Mouse (Mus musculus): ENCODE data around the gene Col19a1. TPM values are rescaled to one million over a fixed set of nuclear protein-coding genes. Genes with fewer than 3 reads are reported as not detected.
A peak's percentile ranks its signal among the peaks of the same experiment; 100 is the strongest.

Gene Col19a1
- polyA plus RNA-seq, 1 experiment from 2014 or later, result 0.80 TPM

DNA sequence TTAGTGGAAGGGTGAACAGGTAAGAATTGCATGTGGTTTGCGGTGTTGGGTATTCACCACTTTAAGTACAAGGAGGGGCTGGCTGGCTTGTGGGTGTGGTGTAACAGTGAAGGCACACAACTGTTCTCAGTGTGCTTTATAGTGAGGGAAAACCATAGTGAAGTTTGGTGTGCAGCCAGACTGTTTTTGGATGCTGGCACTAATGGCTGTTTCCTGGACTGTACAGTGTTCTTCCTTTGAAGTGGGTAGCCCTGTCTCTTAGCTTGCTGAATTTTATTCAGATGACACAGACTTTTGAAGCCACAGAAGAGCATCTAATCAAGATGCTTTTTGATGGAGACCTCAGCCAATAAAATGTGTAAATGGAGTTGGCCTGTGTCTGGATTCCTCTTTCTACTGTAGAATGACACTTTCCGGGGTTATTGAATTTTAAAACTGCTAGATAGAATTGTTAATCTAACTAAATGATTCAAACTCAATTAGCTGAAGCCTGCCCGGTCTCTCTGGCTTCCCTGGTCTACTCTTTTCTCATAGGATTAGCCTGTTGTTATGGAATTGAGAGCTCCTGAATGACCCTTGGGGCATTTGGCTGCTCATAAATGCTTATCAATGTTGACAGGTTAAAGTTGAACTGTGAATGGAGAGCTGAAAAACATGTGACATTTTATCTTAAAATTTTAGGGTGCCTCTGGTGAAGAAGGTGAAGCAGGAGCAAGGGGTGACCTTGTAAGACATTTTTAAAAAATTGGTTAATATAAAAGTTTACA is 355.6 kb downstream of the Col19a1 start:
- peaks cover 11% of the 10 kb centered on the region for H3K4me1 ChIP-seq
- no peak overlapping the region for H3K4me2 ChIP-seq
- no peak overlapping the region for H3K4me3 ChIP-seq (replicated peaks)
- 38% methylated on average over 3 of the region's 3 CpGs for WGBS
- no peak overlapping the region for H3K27ac ChIP-seq
- no peaks in the 10 kb centered on the region for H3K9me3 ChIP-seq
- no peak for ATAC-seq (ENCODE audit: low FRiP score)
- no peaks in the 10 kb centered on the region for H3K36me3 ChIP-seq (replicated peaks)
- peaks cover 16% of the 10 kb centered on the region for H3K27me3 ChIP-seq
- H3K9ac ChIP-seq, result no peak overlapping the region

DNA sequence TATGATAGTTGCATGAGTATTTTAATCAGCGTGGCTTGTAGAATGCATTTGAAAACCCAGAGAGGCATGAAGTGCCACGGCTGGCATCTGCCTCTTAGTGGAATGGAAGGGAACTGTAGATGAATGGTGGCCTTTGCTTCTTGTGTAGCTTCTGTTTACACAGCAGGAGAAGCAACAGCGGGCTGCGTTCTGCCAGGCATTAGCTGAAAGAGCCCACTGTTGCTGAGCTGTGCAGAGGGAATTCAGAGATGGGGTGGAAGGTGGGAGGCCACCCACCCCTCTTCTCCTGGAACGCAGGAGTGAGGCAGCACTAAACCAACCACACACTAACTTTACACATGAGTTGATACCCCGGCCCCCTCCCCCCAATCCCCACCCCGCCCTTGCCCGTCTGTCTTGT is 356.8 kb downstream of the Col19a1 start:
- Histone ChIP-seq H3K4me1 (peaks cover 11% of the 10 kb centered on the region), H3K9me3 (no peaks in the 10 kb centered on the region), H3K36me3 (replicated peaks) (no peaks in the 10 kb centered on the region), H3K9ac (no peak overlapping the region), H3K27me3 (peaks cover 13% of the 10 kb centered on the region), H3K27ac (no peak overlapping the region), H3K4me2 (no peak overlapping the region), H3K4me3 (replicated peaks) (no peak overlapping the region)
- WGBS, result 32% methylated on average over 8 of the region's 8 CpGs
- ATAC-seq (ENCODE audit: low FRiP score), result 0 out of 2 replicates have a peak, but pooled peaks have one; percentile 27

DNA sequence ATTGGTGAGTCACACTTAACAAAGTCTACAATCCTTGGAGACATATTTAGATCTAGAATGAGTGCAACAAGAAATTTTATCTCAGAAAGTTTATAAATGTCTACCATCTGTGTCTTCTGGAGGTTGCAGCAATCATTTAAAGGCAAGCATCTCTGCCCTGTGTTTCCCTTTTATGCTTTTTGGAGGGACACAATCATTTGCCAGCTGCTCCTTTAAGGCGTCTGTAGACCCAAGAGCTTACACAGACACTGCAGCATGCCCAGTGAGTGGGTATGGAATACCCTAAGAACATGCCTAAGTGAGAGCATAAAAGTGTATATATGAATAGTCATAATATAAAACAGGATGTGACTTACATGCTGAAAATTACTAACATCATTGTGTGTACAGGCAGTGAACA is 357.7 kb downstream of the Col19a1 start:
- Histone ChIP-seq H3K4me2 (no peak overlapping the region), H3K9ac (no peak overlapping the region), H3K4me1 (peaks cover 11% of the 10 kb centered on the region), H3K36me3 (replicated peaks) (no peaks in the 10 kb centered on the region), H3K27me3 (peaks cover 6% of the 10 kb centered on the region), H3K27ac (no peak overlapping the region), H3K4me3 (replicated peaks) (no peak overlapping the region), H3K9me3 (no peaks in the 10 kb centered on the region)
- WGBS, result 91% methylated on average over 1 of the region's 1 CpGs
- no peak for ATAC-seq (ENCODE audit: low FRiP score)

DNA sequence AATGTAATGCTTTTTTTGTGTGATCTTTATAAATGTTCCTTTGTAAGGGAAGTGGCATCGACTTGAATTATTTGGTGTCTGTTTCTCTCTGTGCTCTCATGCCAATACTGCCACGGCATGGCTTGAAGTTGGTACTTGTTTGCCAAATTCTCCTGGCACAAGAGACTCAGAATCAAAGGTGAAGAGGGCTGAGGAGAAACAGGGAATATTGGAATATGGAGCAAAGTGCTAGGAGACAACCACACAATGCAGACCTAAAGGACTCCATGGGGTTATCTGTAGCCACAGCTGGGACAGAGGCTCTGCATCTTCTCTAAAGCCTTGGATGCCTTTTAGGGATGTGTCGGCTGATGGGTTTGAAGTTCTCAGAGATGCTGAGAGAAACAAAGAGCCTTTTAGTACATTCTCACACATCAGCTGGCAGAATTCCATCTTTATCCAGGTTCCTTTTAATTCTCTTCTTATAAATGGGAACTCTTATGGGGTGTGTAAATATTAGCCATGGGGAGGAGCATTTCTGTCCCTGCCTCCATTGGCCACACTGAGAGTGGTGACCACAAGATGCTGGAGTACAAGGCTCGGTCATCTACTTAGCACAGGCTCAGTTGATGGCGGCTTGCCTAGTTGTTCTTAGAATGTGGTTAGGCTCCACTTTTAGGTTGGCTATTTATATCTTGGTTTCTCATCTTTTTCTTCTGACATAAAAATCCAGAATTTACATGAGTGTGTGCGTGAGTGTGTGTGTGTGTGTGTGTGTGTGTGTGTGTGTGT is 360.1 kb downstream of the Col19a1 start:
- 85% methylated on average over 6 of the region's 6 CpGs for WGBS
- ATAC-seq (ENCODE audit: low FRiP score), result no peak
- Histone ChIP-seq H3K27ac (no peak overlapping the region), H3K9me3 (no peaks in the 10 kb centered on the region), H3K9ac (no peak overlapping the region), H3K36me3 (replicated peaks) (no peaks in the 10 kb centered on the region), H3K4me1 (peaks cover 8% of the 10 kb centered on the region), H3K27me3 (peaks cover 4% of the 10 kb centered on the region; the same call in 1 of the 2 replicates), H3K4me3 (replicated peaks) (no peak overlapping the region), H3K4me2 (no peak overlapping the region)

DNA sequence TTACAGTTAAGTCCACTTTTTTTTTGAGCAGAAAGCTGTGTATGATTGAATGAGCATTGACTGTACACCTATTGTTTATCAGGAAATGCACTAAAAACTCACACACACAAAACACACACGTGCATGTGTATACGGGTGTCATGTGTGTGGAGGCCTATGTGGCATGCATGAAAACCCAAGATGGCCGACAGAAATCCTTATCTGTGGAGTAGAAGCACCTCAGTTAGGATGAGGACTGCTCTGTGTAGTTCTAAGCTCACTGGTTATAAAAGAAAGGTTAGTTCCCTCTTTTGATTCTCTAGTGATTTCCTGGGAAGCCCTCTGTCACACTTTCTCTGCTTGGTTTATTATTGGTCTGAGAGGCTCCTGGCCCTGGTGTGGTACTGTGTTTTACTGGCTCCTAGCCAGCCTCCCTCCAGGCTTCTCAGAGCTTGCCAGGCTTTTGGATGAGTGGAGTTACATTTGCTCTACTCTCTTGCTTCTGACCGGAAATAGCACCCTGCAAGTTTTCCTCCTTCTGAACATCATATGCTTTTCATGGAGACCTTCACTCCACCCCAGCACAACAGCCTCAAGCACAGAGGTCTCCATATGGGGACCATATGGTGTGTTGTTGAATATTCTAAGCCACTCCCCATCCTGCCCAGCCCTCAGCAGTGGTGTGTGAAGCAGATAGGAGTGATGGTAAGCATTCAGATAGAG is 361.3 kb downstream of the Col19a1 start:
- ATAC-seq (ENCODE audit: low FRiP score), result peak; percentile 75; the same call in 1 of the 2 replicates
- H3K27me3 ChIP-seq, result no peaks in the 10 kb centered on the region; the same call in 1 of the 2 replicates
- peak overlapping the region; percentile 36 for H3K27ac ChIP-seq
- peaks cover 6% of the 10 kb centered on the region for H3K4me1 ChIP-seq
- 88% methylated on average over 4 of the region's 4 CpGs for WGBS
- no peaks in the 10 kb centered on the region for H3K9me3 ChIP-seq
- no peak overlapping the region for H3K9ac ChIP-seq
- H3K4me2 ChIP-seq, result no peak overlapping the region
- no peaks in the 10 kb centered on the region for H3K36me3 ChIP-seq (replicated peaks)
- no peak overlapping the region for H3K4me3 ChIP-seq (replicated peaks)

DNA sequence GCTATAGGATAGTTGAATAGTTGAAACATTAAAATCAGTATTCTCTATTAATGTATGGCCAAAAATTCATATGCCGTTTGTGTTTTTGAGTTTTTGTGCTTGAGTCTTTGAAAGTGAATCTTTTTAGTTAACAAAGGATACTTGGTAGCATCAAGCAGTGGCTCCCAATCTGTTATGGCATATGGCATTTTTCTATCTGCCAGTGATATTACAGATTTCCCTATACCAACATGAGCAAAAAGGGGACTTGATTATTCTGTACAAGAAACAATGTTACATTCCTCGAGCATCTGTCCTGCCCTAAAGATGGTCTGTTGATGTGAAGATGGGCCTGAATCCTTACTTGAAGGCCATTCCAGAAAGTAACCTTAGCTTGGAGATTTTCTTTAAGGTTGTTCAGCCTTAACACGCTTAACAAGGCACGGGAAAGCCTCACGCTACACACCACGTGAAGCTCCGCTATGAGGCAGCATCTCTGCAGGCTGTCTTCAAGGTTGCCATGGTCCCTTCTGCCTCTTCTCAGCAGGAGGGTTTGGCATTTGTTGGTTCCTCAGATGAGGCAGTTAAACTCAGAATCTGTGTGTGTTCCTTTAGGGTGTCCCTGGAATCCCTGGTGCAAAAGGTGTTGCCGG is 364.2 kb downstream of the Col19a1 start:
- no peak overlapping the region for H3K27ac ChIP-seq
- no peak overlapping the region for H3K9ac ChIP-seq
- no peak overlapping the region for H3K4me2 ChIP-seq
- H3K9me3 ChIP-seq, result no peaks in the 10 kb centered on the region
- no peak overlapping the region for H3K4me3 ChIP-seq (replicated peaks)
- H3K4me1 ChIP-seq, result no peaks in the 10 kb centered on the region
- 86% methylated on average over 8 of the region's 8 CpGs for WGBS
- no peaks in the 10 kb centered on the region for H3K36me3 ChIP-seq (replicated peaks)
- no peak for ATAC-seq (ENCODE audit: low FRiP score)
- no peaks in the 10 kb centered on the region for H3K27me3 ChIP-seq

DNA sequence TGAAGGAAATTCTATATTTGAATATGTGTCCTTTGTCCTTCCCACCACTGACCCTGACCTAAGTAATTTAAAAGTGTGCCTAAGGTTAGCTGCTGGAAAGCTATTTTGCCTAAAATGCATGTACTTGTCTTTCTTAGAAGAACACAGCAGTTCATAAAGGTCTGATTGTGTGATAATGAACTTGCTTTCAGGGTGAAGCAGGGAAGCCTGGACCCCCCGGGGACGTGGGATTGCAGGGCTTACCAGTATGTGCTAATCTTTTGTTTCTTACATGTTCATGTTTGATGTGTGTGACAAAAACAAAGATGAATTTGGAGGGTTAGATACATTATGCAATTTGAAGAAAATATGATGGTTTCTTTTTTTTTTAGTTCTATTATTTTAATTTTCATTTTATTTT is 365.0 kb downstream of the Col19a1 start:
- Histone ChIP-seq H3K4me1 (no peaks in the 10 kb centered on the region), H3K27me3 (no peaks in the 10 kb centered on the region), H3K9ac (no peak overlapping the region), H3K4me2 (no peak overlapping the region), H3K9me3 (no peaks in the 10 kb centered on the region), H3K4me3 (replicated peaks) (no peak overlapping the region), H3K36me3 (replicated peaks) (no peaks in the 10 kb centered on the region), H3K27ac (no peak overlapping the region)
- no peak for ATAC-seq (ENCODE audit: low FRiP score)
- 81% methylated on average over 2 of the region's 2 CpGs for WGBS

DNA sequence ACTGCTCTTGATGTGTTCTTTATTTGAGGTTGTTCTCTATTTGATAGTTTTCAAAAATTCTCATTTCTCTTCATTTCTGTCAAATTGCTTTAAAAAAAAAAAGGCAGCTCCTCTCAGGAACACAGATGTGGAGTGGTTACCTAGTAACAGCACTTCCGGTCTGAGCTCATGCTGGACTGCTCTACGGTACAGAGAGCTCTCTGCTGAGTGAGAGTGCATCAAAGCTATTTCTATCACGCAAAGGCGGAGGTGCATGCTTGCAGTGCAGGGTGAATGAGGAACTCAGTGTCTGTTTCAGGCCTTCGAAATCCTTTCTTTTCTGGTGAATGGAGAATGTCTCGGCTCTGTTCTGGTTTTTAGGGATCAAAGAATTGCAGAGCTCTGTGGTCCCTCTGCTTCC is 368.2 kb downstream of the Col19a1 start:
- no peaks in the 10 kb centered on the region for H3K4me1 ChIP-seq
- H3K9ac ChIP-seq, result no peak overlapping the region
- 42% methylated on average over 6 of the region's 6 CpGs for WGBS
- H3K27ac ChIP-seq, result no peak overlapping the region
- H3K36me3 ChIP-seq (replicated peaks), result no peaks in the 10 kb centered on the region
- ATAC-seq (ENCODE audit: low FRiP score), result no peak
- no peaks in the 10 kb centered on the region for H3K27me3 ChIP-seq
- no peaks in the 10 kb centered on the region for H3K9me3 ChIP-seq
- no peak overlapping the region for H3K4me2 ChIP-seq
- H3K4me3 ChIP-seq (replicated peaks), result no peak overlapping the region

Other genes with a start within 250 kb of the Col19a1 start
- 28.5 and 28.9 TPM in 2 replicates for gene Lmbrd1, start 91.2 kb upstream of the Col19a1 start, polyA plus RNA-seq (2016; fragmentation: Nextera tagmentation; extraction: Ambion mirVana)